Mouse (Mus musculus): Measurements from ENCODE around the gene Hoxb8.

DNA sequence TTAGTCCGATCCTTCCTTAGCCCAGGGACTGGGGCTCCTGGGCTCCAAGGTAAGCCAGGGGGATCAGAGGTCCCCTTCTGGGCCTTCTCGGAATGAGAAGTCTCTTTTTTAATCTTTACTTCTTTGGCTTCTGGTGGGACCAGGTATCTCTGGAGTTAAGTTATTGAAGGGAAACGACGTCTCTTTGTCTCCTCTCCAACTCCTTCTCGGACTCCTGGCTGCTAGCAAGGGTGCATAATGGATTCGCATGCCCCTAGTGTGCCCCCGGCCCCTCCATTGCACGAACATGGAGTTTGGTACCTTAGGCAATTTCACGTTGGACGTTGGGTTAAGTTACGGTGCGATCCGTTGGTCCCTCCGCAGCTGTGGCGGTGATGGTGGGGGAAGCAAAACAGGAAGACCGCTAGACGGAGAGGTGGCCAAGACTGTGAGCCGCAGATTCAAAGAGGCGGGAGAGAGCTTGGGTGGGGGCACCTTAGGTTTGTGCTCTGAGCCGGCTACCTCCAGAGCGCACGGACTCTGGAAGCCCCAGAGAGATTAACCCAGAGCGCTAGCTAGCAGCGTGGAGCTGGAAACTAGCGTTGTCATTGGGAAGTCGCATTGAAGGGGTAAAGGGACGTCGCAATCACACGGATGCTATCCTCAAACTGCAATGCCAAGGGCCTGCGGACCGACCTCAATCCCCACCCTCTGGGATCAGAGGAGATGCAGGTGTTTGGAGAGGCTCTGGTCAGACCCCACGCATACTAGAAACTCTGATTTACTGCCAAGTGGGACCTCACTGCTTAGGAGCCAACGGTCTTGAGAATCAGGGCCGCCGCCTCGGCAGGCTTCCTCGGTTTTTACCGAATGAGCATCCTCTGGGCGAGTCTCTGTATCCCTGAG lies 26.4 kb upstream of the Hoxb8 start:
- no peak for TF ChIP-seq CTCF (IDR thresholded peaks at IDR 0.05; ENCODE audit: low read depth, low read length)
- no peak for TF ChIP-seq POLR2A (IDR thresholded peaks at IDR 0.05; ENCODE audit: borderline replicate concordance, low read depth, low read length)
